Mouse (Mus musculus) intestine, embryonic 14.5 days (tissue): Measurements from ENCODE around the gene Cacng4. TPM values are rescaled to one million over a fixed set of nuclear protein-coding genes. Genes with fewer than 3 reads are reported as not detected.

Experiments
- ATAC-seq: fragments of 200-750 bp; cut with Nextera tagmentation; replicated peaks from 2 replicates; pipeline ENCODE4 v1.8.0; 2017; ENCODE audit warnings: low read depth, moderate number of reproducible peaks, moderate TSS enrichment, moderate library complexity; ENCODE audit not compliant: low FRiP score, low TSS enrichment
- DNase-seq: peaks from one replicate; pipeline ENCODE4 v3.0.0-alpha.2; 2018; ENCODE audit warnings: low spot score
- H3K27ac ChIP-seq: fragments of 300-500 bp; sonication (generic); 2 replicates; pipeline ENCODE4 v1.5.1; 2014; ENCODE audit warnings: low read depth, mild to moderate bottlenecking, control low read depth
- H3K27me3 ChIP-seq: fragments of 300-500 bp; sonication (generic); replicated peaks from 2 replicates; pipeline ENCODE4 v1.6.1; 2014; ENCODE audit warnings: low read length, control low read depth; ENCODE audit not compliant: control insufficient read depth, insufficient read depth
- H3K36me3 ChIP-seq: fragments of 300-500 bp; sonication (generic); 2 replicates; pipeline ENCODE4 v1.6.1; 2014; ENCODE audit warnings: low read length, control low read depth; ENCODE audit not compliant: control insufficient read depth, insufficient read depth
- H3K4me1 ChIP-seq: fragments of 300-500 bp; sonication (generic); replicated peaks from 2 replicates; pipeline ENCODE4 v1.6.1; 2014; ENCODE audit warnings: low read length, control low read depth, mixed read lengths; ENCODE audit not compliant: control insufficient read depth, insufficient read depth
- H3K4me2 ChIP-seq: fragments of 300-500 bp; sonication (generic); 2 replicates; pipeline ENCODE4 v1.6.1; 2014; ENCODE audit warnings: low read length
- H3K4me3 ChIP-seq: fragments of 300-500 bp; sonication (generic); 2 replicates; pipeline ENCODE4 v1.5.1; 2014; ENCODE audit warnings: low read depth, low read length, control low read depth, mixed read lengths
- H3K9ac ChIP-seq: fragments of 300-500 bp; sonication (generic); 2 replicates; pipeline ENCODE4 v1.6.1; 2014; ENCODE audit warnings: mild to moderate bottlenecking, low read length
- H3K9me3 ChIP-seq: fragments of 300-500 bp; sonication (generic); 2 replicates; pipeline ENCODE4 v1.6.1; 2016; ENCODE audit warnings: low read length, control low read depth; ENCODE audit not compliant: control insufficient read depth
- WGBS: fragments of 180-500 bp; shearing (Covaris S2); extraction: QIAGEN DNeasy Blood & Tissue Kit; methylation state at CpG from one replicate; pipeline ENCODE4 v1.1.7; 2014; 5-methylcytosine and 5-hydroxymethylcytosine counted together
- polyA plus RNA-seq: library from polyadenylated mRNA; unstranded; fragments of >200 nt; fragmentation: Nextera tagmentation; extraction: Ambion mirVana; gene quantifications from 2 replicates; pipeline ENCODE4 v1.2.1, GENCODE M21; 2014

The Cacng4 gene
- polyA plus RNA-seq, 1 experiment from 2014 or later = 7.7 TPM

GRCm38 (mm10) chr11:107699967-107700366 lies 94.4 kb downstream of the Cacng4 start:
- Histone ChIP-seq H3K4me2 (no peak overlapping the region), H3K9ac (no peak overlapping the region), H3K4me1 (no peaks in the 10 kb centered on the region), H3K4me3 (no peak overlapping the region), H3K27ac (no peak overlapping the region), H3K9me3 (no peaks in the 10 kb centered on the region), H3K36me3 (no peaks in the 10 kb centered on the region), H3K27me3 (no peaks in the 10 kb centered on the region)
- no peak for DNase-seq
- WGBS = 95% methylated on average over 4 of the region's 4 CpGs
- no peak for ATAC-seq

GRCm38 (mm10) chr11:107693338-107693737 lies 101.0 kb downstream of the Cacng4 start:
- no peaks in the 10 kb centered on the region; the same call in 1 of the 2 replicates for H3K4me1 ChIP-seq
- H3K27ac ChIP-seq = no peak overlapping the region
- DNase-seq = no peak
- no peak overlapping the region for H3K9ac ChIP-seq
- 83% methylated on average over 6 of the region's 6 CpGs for WGBS
- no peaks in the 10 kb centered on the region for H3K27me3 ChIP-seq
- H3K4me3 ChIP-seq = no peak overlapping the region
- no peak for ATAC-seq
- no peak overlapping the region for H3K4me2 ChIP-seq
- H3K9me3 ChIP-seq = no peaks in the 10 kb centered on the region
- H3K36me3 ChIP-seq = peaks cover 4% of the 10 kb centered on the region; the same call in 1 of the 2 replicates

GRCm38 (mm10) chr11:107691569-107691968 lies 102.8 kb downstream of the Cacng4 start:
- ATAC-seq (no peak), DNase-seq (no peak)
- Histone ChIP-seq H3K4me3 (no peak overlapping the region), H3K4me2 (no peak overlapping the region), H3K9me3 (no peaks in the 10 kb centered on the region), H3K36me3 (peaks cover 16% of the 10 kb centered on the region), H3K27me3 (no peaks in the 10 kb centered on the region), H3K4me1 (no peaks in the 10 kb centered on the region; the same call in 1 of the 2 replicates), H3K9ac (no peak overlapping the region), H3K27ac (no peak overlapping the region)
- WGBS = 59% methylated on average over 8 of the region's 8 CpGs

- Histone ChIP-seq H3K36me3 (peaks cover 36% of the 10 kb centered on the region), H3K9me3 (no peaks in the 10 kb centered on the region), H3K27ac (no peak overlapping the region), H3K4me3 (no peak overlapping the region), H3K4me1 (no peaks in the 10 kb centered on the region; the same call in 1 of the 2 replicates), H3K27me3 (no peaks in the 10 kb centered on the region), H3K9ac (no peak overlapping the region), H3K4me2 (no peak overlapping the region)
- no peak for DNase-seq
- ATAC-seq = no peak
- WGBS = 96% methylated on average over 10 of the region's 10 CpGs
Observed at GRCm38 (mm10) chr11:107688480-107688879, 105.9 kb downstream of the Cacng4 start.

GRCm38 (mm10) chr11:107686290-107686689 lies 108.1 kb downstream of the Cacng4 start:
- H3K27ac ChIP-seq = no peak overlapping the region
- no peaks in the 10 kb centered on the region for H3K9me3 ChIP-seq
- no peak for ATAC-seq
- WGBS = 83% methylated on average over 20 of the region's 20 CpGs
- no peak overlapping the region for H3K9ac ChIP-seq
- H3K36me3 ChIP-seq = peaks cover 45% of the 10 kb centered on the region
- H3K4me3 ChIP-seq = no peak overlapping the region
- no peaks in the 10 kb centered on the region for H3K4me1 ChIP-seq
- DNase-seq = no peak
- H3K4me2 ChIP-seq = no peak overlapping the region
- no peaks in the 10 kb centered on the region for H3K27me3 ChIP-seq

GRCm38 (mm10) chr11:107683544-107684465 lies 110.6 kb downstream of the Cacng4 start:
- WGBS = 82% methylated on average over 19 of the region's 19 CpGs
- ATAC-seq (no peak), DNase-seq (no peak)
- H3K27ac ChIP-seq = no peak overlapping the region
- H3K27me3 ChIP-seq = no peaks in the 10 kb centered on the region
- H3K9ac ChIP-seq = no peak overlapping the region
- H3K36me3 ChIP-seq = peaks cover 48% of the 10 kb centered on the region
- H3K9me3 ChIP-seq = no peaks in the 10 kb centered on the region
- H3K4me3 ChIP-seq = no peak overlapping the region
- no peaks in the 10 kb centered on the region for H3K4me1 ChIP-seq
- no peak overlapping the region for H3K4me2 ChIP-seq

GRCm38 (mm10) chr11:107682694-107683355 lies 111.5 kb downstream of the Cacng4 start:
- Histone ChIP-seq H3K27me3 (no peaks in the 10 kb centered on the region), H3K9me3 (no peaks in the 10 kb centered on the region), H3K36me3 (peaks cover 39% of the 10 kb centered on the region), H3K9ac (no peak overlapping the region), H3K27ac (no peak overlapping the region), H3K4me3 (no peak overlapping the region), H3K4me1 (no peaks in the 10 kb centered on the region), H3K4me2 (no peak overlapping the region)
- WGBS = 84% methylated on average over 9 of the region's 9 CpGs
- no peak for ATAC-seq
- DNase-seq = no peak
